10 mouse cellular contexts compared by ENCODE assay signal in genomic region chr11:69966860-69967517, GRCm38 (mm10). TPM values are rescaled to one million over a fixed set of nuclear protein-coding genes. Genes with fewer than 3 reads are reported as not detected.
DNase-seq lines count a peak whose midpoint lies in the region; ATAC-seq and TF ChIP-seq lines count a peak whose summit lies in the region.
"Had no signal": no experiment of that assay in that cellular context is flagged by ENCODE, and none has a peak within 500 bp of the region (broad histone marks: within the 10 kb centered on the region; RNA-seq: fewer than 3 reads in every experiment).

No protein-coding gene starts in this region.

- peak overlapping the region; percentile 84 for H3K4me2 ChIP-seq in heart, embryonic 15.5 days
- peak overlapping the region; percentile 67 for H3K4me2 ChIP-seq in liver, postnatal 0 days (ENCODE audit: low read depth, low read length)

- H3K9me3 ChIP-seq in heart, embryonic 15.5 days (replicated peaks) = no peaks in the 10 kb centered on the region
- peaks cover 19% of the 10 kb centered on the region for H3K9me3 ChIP-seq in G1E (replicated peaks)
- H3K9me3 ChIP-seq in hindbrain, embryonic 10.5 days = no peaks in the 10 kb centered on the region
- no peaks in the 10 kb centered on the region for H3K9me3 ChIP-seq in liver, postnatal 0 days (ENCODE audit: low read length)

- peak overlapping the region; percentile 51 for H3K4me3 ChIP-seq in heart, embryonic 15.5 days
- peak overlapping the region; percentile 46 for H3K4me3 ChIP-seq in G1E (ENCODE audit: low read depth, low read length)
- H3K4me3 ChIP-seq in hindbrain, embryonic 10.5 days = peak overlapping the region; percentile 45
- H3K4me3 ChIP-seq in liver, postnatal 0 days (ENCODE audit: low read depth, low read length) = peak overlapping the region; percentile 40

- no peak overlapping the region for H3K27ac ChIP-seq in heart, embryonic 15.5 days
- H3K27ac ChIP-seq in hindbrain, embryonic 10.5 days = peak overlapping the region; percentile 75
- H3K27ac ChIP-seq in liver, postnatal 0 days (ENCODE audit: low read depth) = no peak overlapping the region

- H3K27me3 ChIP-seq in heart, embryonic 15.5 days = peaks cover 58% of the 10 kb centered on the region
- H3K27me3 ChIP-seq in G1E (ENCODE audit: insufficient read depth, low read length) = peaks cover 21% of the 10 kb centered on the region
- H3K27me3 ChIP-seq in hindbrain, embryonic 10.5 days (ENCODE audit: insufficient read depth, poor library complexity, severe bottlenecking) = peaks cover 68% of the 10 kb centered on the region
- H3K27me3 ChIP-seq in liver, postnatal 0 days (ENCODE audit: insufficient read depth, low read length) = peaks cover 50% of the 10 kb centered on the region

- H3K4me1 ChIP-seq in heart, embryonic 15.5 days (replicated peaks) = peaks cover 20% of the 10 kb centered on the region
- H3K4me1 ChIP-seq in G1E (ENCODE audit: insufficient read depth, low read depth, low read length) = peaks cover 9% of the 10 kb centered on the region
- peaks cover 17% of the 10 kb centered on the region for H3K4me1 ChIP-seq in hindbrain, embryonic 10.5 days (replicated peaks)
- H3K4me1 ChIP-seq in liver, postnatal 0 days (ENCODE audit: insufficient read depth) = peaks cover 16% of the 10 kb centered on the region

- no peak for ATAC-seq in heart, embryonic 15.5 days (replicated peaks; ENCODE audit: insufficient number of reproducible peaks, insufficient read depth, low FRiP score, low read depth)
- ATAC-seq in G1E (ENCODE audit: extremely low read depth, insufficient number of reproducible peaks, low FRiP score, poor library complexity, severe bottlenecking) = no peak
- no peak for ATAC-seq in liver, postnatal 0 days
- no peak for ATAC-seq in erythroid progenitor cell, adult 5-6 weeks (replicated peaks; ENCODE audit: low FRiP score, poor library complexity, severe bottlenecking)

- peak overlapping the region; percentile 51 for H3K9ac ChIP-seq in heart, embryonic 15.5 days
- H3K9ac ChIP-seq in liver, postnatal 0 days (replicated peaks) = no peak overlapping the region; the same call in 1 of the 2 replicates

- WGBS in heart, embryonic 15.5 days = 36% methylated on average over 17 of the region's 17 CpGs
- WGBS in hindbrain, embryonic 10.5 days = 42% methylated on average over 17 of the region's 17 CpGs
- WGBS in liver, postnatal 0 days (ENCODE audit: insufficient replicate concordance) = 33% methylated on average over 17 of the region's 17 CpGs

- H3K36me3 ChIP-seq in heart, embryonic 15.5 days = peaks cover 24% of the 10 kb centered on the region
- peaks cover 45% of the 10 kb centered on the region for H3K36me3 ChIP-seq in G1E (replicated peaks)
- H3K36me3 ChIP-seq in hindbrain, embryonic 10.5 days = peaks cover 42% of the 10 kb centered on the region
- peaks cover 14% of the 10 kb centered on the region for H3K36me3 ChIP-seq in liver, postnatal 0 days (replicated peaks; ENCODE audit: insufficient read depth, low read length)

- no peak for TF ChIP-seq CTCF in G1E (IDR thresholded peaks at IDR 0.05; ENCODE audit: low read depth, low read length)
- TF ChIP-seq CTCF in liver, postnatal 0 days (IDR thresholded peaks at IDR 0.05; ENCODE audit: low read depth) = no peak

- no peak for TF ChIP-seq EP300 in liver, postnatal 0 days (IDR thresholded peaks at IDR 0.05; ENCODE audit: low read depth)

- DNase-seq in heart, adult 11 months = no peak
- DNase-seq in G1E (ENCODE audit: low spot score) = no peak
- DNase-seq in hindbrain, embryonic 10.5 days (ENCODE audit: low spot score) = no peak
- no peak for DNase-seq in liver, postnatal 0 days
- DNase-seq in urinary bladder, postnatal 36 days (ENCODE audit: low spot score in 2 of 2) = no peak
- no peak for DNase-seq in adrenal gland, adult 2 months

RNA-seq across cellular contexts. Expression of gene Cldn7, which starts 2.4 kb away (rescaled TPM):
- 3.8 and 13.9 TPM in 2 replicates for polyA plus RNA-seq in heart, embryonic 15.5 days (2015; fragmentation: Nextera tagmentation; extraction: Ambion mirVana)
- total RNA-seq in G1E (2014; fragmentation: Nextera tagmentation) = not detected in 2 replicates
- not detected in 2 replicates for total RNA-seq in G1E (2017)
- polyA plus RNA-seq in G1E (2012) = not detected in 2 replicates
- 14.6 and 37.6 TPM in 2 replicates for polyA plus RNA-seq in hindbrain, embryonic 10.5 days (2016; fragmentation: Nextera tagmentation; extraction: Ambion mirVana)
- 4.1 and 4.4 TPM in 2 replicates for polyA plus RNA-seq in liver, postnatal 0 days (2015; fragmentation: Nextera tagmentation; extraction: Ambion mirVana)
- total RNA-seq in erythroid progenitor cell, adult 5-6 weeks (2015; ENCODE audit: low replicate concordance) = not detected in 2 replicates
- not detected in 2 replicates for total RNA-seq in erythroid progenitor cell, adult 5-6 weeks (2017; ENCODE audit: low replicate concordance)
- under 1 TPM in 1 of 2 experiments, not detected in 1; 0.78 TPM for total RNA-seq in adrenal gland, adult 2 months (2021)
- polyA plus RNA-seq in adrenal gland, adult 2 months (2012; rRNA removed) = 0.11 and 0.32 TPM in 2 replicates
- total RNA-seq: common myeloid progenitor, adult 5-6 weeks; left cerebral cortex, adult 8-10 months had no signal

RNA-seq across cellular contexts. Expression of gene Ctdnep1, which starts 14.0 kb away (rescaled TPM):
- polyA plus RNA-seq in heart, embryonic 15.5 days (2015; fragmentation: Nextera tagmentation; extraction: Ambion mirVana) = 19.9 and 21.6 TPM in 2 replicates
- 164 and 177 TPM in 2 replicates for total RNA-seq in G1E (2014; fragmentation: Nextera tagmentation)
- 36.2 and 37.4 TPM in 2 replicates for total RNA-seq in G1E (2017)
- 227 and 274 TPM in 2 replicates for polyA plus RNA-seq in G1E (2012)
- polyA plus RNA-seq in hindbrain, embryonic 10.5 days (2016; fragmentation: Nextera tagmentation; extraction: Ambion mirVana) = 22.6 and 25.7 TPM in 2 replicates
- polyA plus RNA-seq in liver, postnatal 0 days (2015; fragmentation: Nextera tagmentation; extraction: Ambion mirVana) = 8.4 and 9.7 TPM in 2 replicates
- total RNA-seq in erythroid progenitor cell, adult 5-6 weeks (2015; ENCODE audit: low replicate concordance) = 49.4 and 83.4 TPM in 2 replicates
- total RNA-seq in erythroid progenitor cell, adult 5-6 weeks (2017; ENCODE audit: low replicate concordance) = 17.1 and 20.9 TPM in 2 replicates
- 100 to 1,000 TPM; 130 to 136 TPM for total RNA-seq in adrenal gland, adult 2 months (2021)
- polyA plus RNA-seq in adrenal gland, adult 2 months (2012; rRNA removed) = 106 and 117 TPM in 2 replicates

RNA-seq across cellular contexts. Expression of gene Elp5, which starts 15.3 kb away (rescaled TPM):
- polyA plus RNA-seq in heart, embryonic 15.5 days (2015; fragmentation: Nextera tagmentation; extraction: Ambion mirVana) = 97.8 and 99.6 TPM in 2 replicates
- total RNA-seq in G1E (2014; fragmentation: Nextera tagmentation) = 54.5 and 72.7 TPM in 2 replicates
- 69.9 and 84.5 TPM in 2 replicates for total RNA-seq in G1E (2017)
- 10.3 and 10.4 TPM in 2 replicates for polyA plus RNA-seq in G1E (2012)
- polyA plus RNA-seq in hindbrain, embryonic 10.5 days (2016; fragmentation: Nextera tagmentation; extraction: Ambion mirVana) = 156 and 167 TPM in 2 replicates
- polyA plus RNA-seq in liver, postnatal 0 days (2015; fragmentation: Nextera tagmentation; extraction: Ambion mirVana) = 40.6 and 42.9 TPM in 2 replicates
- 45.0 and 50.7 TPM in 2 replicates for total RNA-seq in erythroid progenitor cell, adult 5-6 weeks (2015; ENCODE audit: low replicate concordance)
- total RNA-seq in erythroid progenitor cell, adult 5-6 weeks (2017; ENCODE audit: low replicate concordance) = 25.3 and 45.8 TPM in 2 replicates
- total RNA-seq in adrenal gland, adult 2 months (2021) = 10 to 100 TPM; 61.9 to 91.9 TPM
- 45.0 and 45.6 TPM in 2 replicates for polyA plus RNA-seq in adrenal gland, adult 2 months (2012; rRNA removed)

RNA-seq across cellular contexts. Expression of gene Slc2a4, which starts 19.0 kb away (rescaled TPM):
- 42.0 and 42.6 TPM in 2 replicates for polyA plus RNA-seq in heart, embryonic 15.5 days (2015; fragmentation: Nextera tagmentation; extraction: Ambion mirVana)
- 0.39 and 10.6 TPM in 2 replicates for total RNA-seq in G1E (2014; fragmentation: Nextera tagmentation)
- 0.06 and 0.16 TPM in 2 replicates for total RNA-seq in G1E (2017)
- 0.16 TPM in 1 of 2 replicates, not detected in the other for polyA plus RNA-seq in G1E (2012)
- 11.0 and 13.0 TPM in 2 replicates for polyA plus RNA-seq in hindbrain, embryonic 10.5 days (2016; fragmentation: Nextera tagmentation; extraction: Ambion mirVana)
- 7.7 and 10.4 TPM in 2 replicates for polyA plus RNA-seq in liver, postnatal 0 days (2015; fragmentation: Nextera tagmentation; extraction: Ambion mirVana)
- 94.7 and 103 TPM in 2 replicates for total RNA-seq in erythroid progenitor cell, adult 5-6 weeks (2015; ENCODE audit: low replicate concordance)
- total RNA-seq in erythroid progenitor cell, adult 5-6 weeks (2017; ENCODE audit: low replicate concordance) = 246 and 613 TPM in 2 replicates
- total RNA-seq in adrenal gland, adult 2 months (2021) = 100 to 1,000 TPM in 1 of 2 experiments, 10 to 100 TPM in 1; 84.2 to 119 TPM
- polyA plus RNA-seq in adrenal gland, adult 2 months (2012; rRNA removed) = 138 and 142 TPM in 2 replicates

RNA-seq across cellular contexts. Expression of gene Gabarap, which starts 24.0 kb away (rescaled TPM):
- polyA plus RNA-seq in heart, embryonic 15.5 days (2015; fragmentation: Nextera tagmentation; extraction: Ambion mirVana) = 402 and 455 TPM in 2 replicates
- total RNA-seq in G1E (2014; fragmentation: Nextera tagmentation) (762 and 788 TPM in 2 replicates), G1E (2017) (569 and 637 TPM in 2 replicates)
- 265 and 345 TPM in 2 replicates for polyA plus RNA-seq in G1E (2012)
- polyA plus RNA-seq in hindbrain, embryonic 10.5 days (2016; fragmentation: Nextera tagmentation; extraction: Ambion mirVana) = 421 and 580 TPM in 2 replicates
- polyA plus RNA-seq in liver, postnatal 0 days (2015; fragmentation: Nextera tagmentation; extraction: Ambion mirVana) = 305 and 324 TPM in 2 replicates
- 393 and 394 TPM in 2 replicates for total RNA-seq in erythroid progenitor cell, adult 5-6 weeks (2015; ENCODE audit: low replicate concordance)
- 161 and 239 TPM in 2 replicates for total RNA-seq in erythroid progenitor cell, adult 5-6 weeks (2017; ENCODE audit: low replicate concordance)
- total RNA-seq in adrenal gland, adult 2 months (2021) = 100 to 1,000 TPM; 487 to 580 TPM
- polyA plus RNA-seq in adrenal gland, adult 2 months (2012; rRNA removed) = 226 and 315 TPM in 2 replicates
